Mouse (Mus musculus): ENCODE data around the gene Tmem30b. TPM values are rescaled to one million over a fixed set of nuclear protein-coding genes. Genes with fewer than 3 reads are reported as not detected.
A peak's percentile ranks its signal among the peaks of the same experiment; 100 is the strongest.

The Tmem30b gene
- polyA plus RNA-seq (2015; fragmentation: Nextera tagmentation; extraction: Ambion mirVana): 0.31 and 0.49 TPM in 2 replicates

GRCm38 (mm10) chr12:73546086-73546711 is at the start of gene Tmem30b:
Gene Tmem30b (minus strand): TSS chr12:73546392.
- peak within 1 kb of the TSS; percentile 37 for H3K4me3 ChIP-seq
- no peaks in the 10 kb centered on the region for H3K36me3 ChIP-seq (replicated peaks)
- peak; percentile 65; the same call in 1 of the 2 replicates for ATAC-seq (replicated peaks)
- H3K27me3 ChIP-seq (replicated peaks): peaks cover 88% of the 10 kb centered on the region
- no peak within 1 kb of the TSS for H3K27ac ChIP-seq
- H3K4me2 ChIP-seq: peak within 1 kb of the TSS; percentile 53
- WGBS: 3% methylated on average over 43 of the region's 61 CpGs
- no peaks in the 10 kb centered on the region for H3K9me3 ChIP-seq
- H3K9ac ChIP-seq: peak within 1 kb of the TSS; percentile 15; the same call in 1 of the 2 replicates
- H3K4me1 ChIP-seq: peaks cover 13% of the 10 kb centered on the region

- no peaks in the 10 kb centered on the region for H3K36me3 ChIP-seq (replicated peaks)
- no peaks in the 10 kb centered on the region for H3K9me3 ChIP-seq
- no peaks in the 10 kb centered on the region for H3K4me1 ChIP-seq
- no peak overlapping the region for H3K4me2 ChIP-seq
- 83% methylated on average over 8 of the region's 8 CpGs for WGBS
- H3K4me3 ChIP-seq: no peak overlapping the region
- H3K9ac ChIP-seq: no peak overlapping the region
- ATAC-seq (replicated peaks): no peak
- H3K27ac ChIP-seq: no peak overlapping the region
- H3K27me3 ChIP-seq (replicated peaks): no peaks in the 10 kb centered on the region
Observed at GRCm38 (mm10) chr12:73595226-73595625, 49.0 kb upstream of the Tmem30b start.

- Histone ChIP-seq H3K27me3 (replicated peaks) (no peaks in the 10 kb centered on the region), H3K27ac (no peak overlapping the region), H3K4me3 (no peak overlapping the region), H3K4me1 (no peaks in the 10 kb centered on the region), H3K36me3 (replicated peaks) (no peaks in the 10 kb centered on the region), H3K9ac (no peak overlapping the region), H3K4me2 (no peak overlapping the region), H3K9me3 (no peaks in the 10 kb centered on the region)
- 89% methylated on average over 9 of the region's 9 CpGs for WGBS
- ATAC-seq (replicated peaks): no peak
Observed at GRCm38 (mm10) chr12:73594177-73594745, 48.1 kb upstream of the Tmem30b start.

- Histone ChIP-seq H3K27ac (no peak overlapping the region), H3K9ac (no peak overlapping the region), H3K9me3 (no peaks in the 10 kb centered on the region), H3K4me2 (no peak overlapping the region), H3K4me1 (no peaks in the 10 kb centered on the region), H3K27me3 (replicated peaks) (no peaks in the 10 kb centered on the region), H3K36me3 (replicated peaks) (no peaks in the 10 kb centered on the region), H3K4me3 (no peak overlapping the region)
- WGBS: 93% methylated on average over 12 of the region's 12 CpGs
- ATAC-seq (replicated peaks): no peak
Observed at GRCm38 (mm10) chr12:73593021-73593798, 47.0 kb upstream of the Tmem30b start.

- Histone ChIP-seq H3K9ac (no peak overlapping the region), H3K4me2 (no peak overlapping the region), H3K4me3 (no peak overlapping the region), H3K27ac (no peak overlapping the region), H3K9me3 (no peaks in the 10 kb centered on the region), H3K27me3 (replicated peaks) (peaks cover 5% of the 10 kb centered on the region), H3K4me1 (no peaks in the 10 kb centered on the region), H3K36me3 (replicated peaks) (no peaks in the 10 kb centered on the region)
- WGBS: 77% methylated on average over 8 of the region's 11 CpGs
- ATAC-seq (replicated peaks): no peak
Observed at GRCm38 (mm10) chr12:73591625-73592024, 45.4 kb upstream of the Tmem30b start.

- ATAC-seq (replicated peaks): no peak
- H3K4me3 ChIP-seq: no peak overlapping the region
- no peak overlapping the region for H3K27ac ChIP-seq
- no peak overlapping the region for H3K4me2 ChIP-seq
- no peaks in the 10 kb centered on the region for H3K9me3 ChIP-seq
- H3K36me3 ChIP-seq (replicated peaks): no peaks in the 10 kb centered on the region
- H3K27me3 ChIP-seq (replicated peaks): peaks cover 12% of the 10 kb centered on the region
- H3K9ac ChIP-seq: no peak overlapping the region
- 73% methylated on average over 15 of the region's 15 CpGs for WGBS
- peaks cover 6% of the 10 kb centered on the region for H3K4me1 ChIP-seq
Observed at GRCm38 (mm10) chr12:73590627-73591276, 44.6 kb upstream of the Tmem30b start.

GRCm38 (mm10) chr12:73587262-73587661 is 41.1 kb upstream of the Tmem30b start:
- H3K4me3 ChIP-seq: no peak overlapping the region
- H3K36me3 ChIP-seq (replicated peaks): no peaks in the 10 kb centered on the region
- H3K27me3 ChIP-seq (replicated peaks): peaks cover 15% of the 10 kb centered on the region
- no peaks in the 10 kb centered on the region for H3K9me3 ChIP-seq
- H3K4me1 ChIP-seq: peaks cover 21% of the 10 kb centered on the region
- H3K27ac ChIP-seq: no peak overlapping the region
- no peak overlapping the region for H3K4me2 ChIP-seq
- ATAC-seq (replicated peaks): no peak
- H3K9ac ChIP-seq: no peak overlapping the region
- 66% methylated on average over 3 of the region's 3 CpGs for WGBS

GRCm38 (mm10) chr12:73585850-73586249 is 39.7 kb upstream of the Tmem30b start:
- 2% methylated on average over 7 of the region's 7 CpGs for WGBS
- peak overlapping the region; percentile 88 for H3K4me2 ChIP-seq
- H3K4me3 ChIP-seq: peak overlapping the region; percentile 82
- no peak overlapping the region for H3K27ac ChIP-seq
- ATAC-seq (replicated peaks): no peak
- H3K36me3 ChIP-seq (replicated peaks): no peaks in the 10 kb centered on the region
- peaks cover 15% of the 10 kb centered on the region for H3K27me3 ChIP-seq (replicated peaks)
- H3K9ac ChIP-seq: peak overlapping the region; percentile 77; the same call in 1 of the 2 replicates
- H3K9me3 ChIP-seq: no peaks in the 10 kb centered on the region
- peaks cover 21% of the 10 kb centered on the region for H3K4me1 ChIP-seq

GRCm38 (mm10) chr12:73585241-73585801 is 39.1 kb upstream of the Tmem30b start:
- Histone ChIP-seq H3K27me3 (replicated peaks) (peaks cover 15% of the 10 kb centered on the region), H3K36me3 (replicated peaks) (no peaks in the 10 kb centered on the region), H3K4me2 (peak overlapping the region; percentile 88), H3K4me3 (peak overlapping the region; percentile 82), H3K9ac (peak overlapping the region; percentile 77), H3K4me1 (peaks cover 21% of the 10 kb centered on the region), H3K9me3 (no peaks in the 10 kb centered on the region), H3K27ac (peak overlapping the region; percentile 77)
- under 1% methylated on average over 33 of the region's 33 CpGs for WGBS
- ATAC-seq (replicated peaks): peak; percentile 50

GRCm38 (mm10) chr12:73584610-73585240 is 38.5 kb upstream of the Tmem30b start, which contains the start of gene Prkch:
Gene Prkch (plus strand): TSS chr12:73584796.
- H3K27me3 ChIP-seq (replicated peaks): peaks cover 15% of the 10 kb centered on the region
- H3K36me3 ChIP-seq (replicated peaks): no peaks in the 10 kb centered on the region
- H3K4me3 ChIP-seq: peak within 1 kb of the TSS; percentile 82
- H3K27ac ChIP-seq: peak within 1 kb of the TSS; percentile 77
- peak within 1 kb of the TSS; percentile 88 for H3K4me2 ChIP-seq
- peaks cover 21% of the 10 kb centered on the region for H3K4me1 ChIP-seq
- peak; percentile 94 for ATAC-seq (replicated peaks)
- peak within 1 kb of the TSS; percentile 77 for H3K9ac ChIP-seq
- no peaks in the 10 kb centered on the region for H3K9me3 ChIP-seq
- under 1% methylated on average over 51 of the region's 61 CpGs for WGBS

GRCm38 (mm10) chr12:73583813-73584609 is 37.8 kb upstream of the Tmem30b start:
- WGBS: 5% methylated on average over 33 of the region's 33 CpGs
- H3K4me1 ChIP-seq: peaks cover 21% of the 10 kb centered on the region
- H3K4me3 ChIP-seq: peak overlapping the region; percentile 82
- peaks cover 15% of the 10 kb centered on the region for H3K27me3 ChIP-seq (replicated peaks)
- peak; percentile 62 for ATAC-seq (replicated peaks)
- peak overlapping the region; percentile 77 for H3K27ac ChIP-seq
- peak overlapping the region; percentile 88 for H3K4me2 ChIP-seq
- no peaks in the 10 kb centered on the region for H3K36me3 ChIP-seq (replicated peaks)
- H3K9me3 ChIP-seq: no peaks in the 10 kb centered on the region
- peak overlapping the region; percentile 77 for H3K9ac ChIP-seq
